Mouse (Mus musculus) neural tube, embryonic 14.5 days (tissue): Measurements from ENCODE around the gene Cldn10. TPM values are rescaled to one million over a fixed set of nuclear protein-coding genes. Genes with fewer than 3 reads are reported as not detected.

Source experiments
- ATAC-seq: fragments of 200-750 bp; cut with Nextera tagmentation; 2 replicates; pipeline ENCODE4 v1.8.0; 2017; ENCODE audit warnings: low read depth, mild to moderate bottlenecking, moderate TSS enrichment, moderate library complexity
- H3K27ac ChIP-seq: fragments of 300-500 bp; sonication (generic); 2 replicates; pipeline ENCODE4 v1.5.1; 2014; ENCODE audit warnings: low read depth, mild to moderate bottlenecking, control low read depth, low read length, moderate library complexity, mixed read lengths
- H3K27me3 ChIP-seq: fragments of 300-500 bp; sonication (generic); 2 replicates; pipeline ENCODE4 v1.6.1; 2014; ENCODE audit warnings: low read length; ENCODE audit not compliant: control insufficient read depth, insufficient read depth
- H3K36me3 ChIP-seq: fragments of 300-500 bp; sonication (generic); 2 replicates; pipeline ENCODE4 v1.6.1; 2014; ENCODE audit warnings: low read length, mixed read lengths; ENCODE audit not compliant: control insufficient read depth, insufficient read depth
- H3K4me1 ChIP-seq: fragments of 300-500 bp; sonication (generic); 2 replicates; pipeline ENCODE4 v1.6.1; 2014; ENCODE audit warnings: low read length; ENCODE audit not compliant: control insufficient read depth, insufficient read depth
- H3K4me2 ChIP-seq: fragments of 300-500 bp; sonication (generic); 2 replicates; pipeline ENCODE4 v1.6.1; 2014; ENCODE audit warnings: mild to moderate bottlenecking, low read depth, low read length, control low read depth
- H3K4me3 ChIP-seq: fragments of 300-500 bp; sonication (generic); 2 replicates; pipeline ENCODE4 v1.5.1; 2014; ENCODE audit warnings: low read depth, low read length, control low read depth, mixed read lengths
- H3K9ac ChIP-seq: fragments of 300-500 bp; sonication (generic); replicated peaks from 2 replicates; pipeline ENCODE4 v1.6.1; 2014; ENCODE audit warnings: low read depth, mild to moderate bottlenecking, control low read depth, low read length, mixed read lengths
- H3K9me3 ChIP-seq: fragments of 300-500 bp; sonication (generic); 2 replicates; pipeline ENCODE4 v1.6.1; 2016; ENCODE audit warnings: low read length; ENCODE audit not compliant: control insufficient read depth
- WGBS: fragments of 180-500 bp; shearing (Covaris S2); extraction: QIAGEN DNeasy Blood & Tissue Kit; methylation state at CpG from one replicate; pipeline ENCODE4 v1.1.7; 2014; 5-methylcytosine and 5-hydroxymethylcytosine counted together
- polyA plus RNA-seq: library from polyadenylated mRNA; unstranded; fragments of >200 nt; fragmentation: Nextera tagmentation; extraction: Ambion mirVana; gene quantifications from 2 replicates; pipeline ENCODE4 v1.2.1, GENCODE M21; 2014

Gene Cldn10
- polyA plus RNA-seq, 1 experiment from 2014 or later = 1.7 TPM

DNA sequence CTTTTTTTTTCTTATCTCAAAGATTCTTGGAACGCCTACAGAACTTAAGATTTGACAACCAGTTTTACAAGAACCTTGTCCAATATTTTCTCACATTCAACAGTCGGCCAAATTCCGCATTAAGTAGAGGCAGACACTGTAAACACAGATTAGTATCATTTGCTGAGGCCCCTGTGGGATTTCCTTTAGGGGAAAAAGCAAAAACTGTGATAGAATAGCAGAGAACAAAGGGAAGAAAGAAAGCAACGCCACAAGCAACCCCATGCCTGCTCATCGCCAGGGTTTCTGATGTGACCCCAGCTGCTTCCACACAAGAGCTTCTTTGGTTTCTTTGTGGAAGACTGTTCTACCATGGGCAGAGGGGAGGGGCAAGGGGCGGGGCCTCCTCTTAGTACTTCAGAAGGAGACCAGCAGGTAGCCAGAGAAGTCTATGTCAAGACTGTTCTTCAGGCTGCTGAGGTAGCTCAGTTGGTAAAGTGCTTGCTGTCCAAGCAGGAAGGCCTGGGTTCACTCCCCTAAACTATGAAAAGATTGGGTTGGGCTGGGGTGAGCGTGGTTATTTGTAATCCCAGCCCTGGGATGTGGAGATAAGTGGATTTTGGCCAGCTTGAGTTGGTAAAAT is 39.7 kb downstream of the Cldn10 start:
- 23% methylated on average over 7 of the region's 7 CpGs for WGBS
- H3K36me3 ChIP-seq = no peaks in the 10 kb centered on the region
- no peaks in the 10 kb centered on the region for H3K9me3 ChIP-seq
- no peaks in the 10 kb centered on the region for H3K4me1 ChIP-seq
- no peak for ATAC-seq
- no peak overlapping the region for H3K4me2 ChIP-seq
- H3K4me3 ChIP-seq = no peak overlapping the region
- H3K9ac ChIP-seq = no peak overlapping the region
- no peak overlapping the region for H3K27ac ChIP-seq
- no peaks in the 10 kb centered on the region for H3K27me3 ChIP-seq

DNA sequence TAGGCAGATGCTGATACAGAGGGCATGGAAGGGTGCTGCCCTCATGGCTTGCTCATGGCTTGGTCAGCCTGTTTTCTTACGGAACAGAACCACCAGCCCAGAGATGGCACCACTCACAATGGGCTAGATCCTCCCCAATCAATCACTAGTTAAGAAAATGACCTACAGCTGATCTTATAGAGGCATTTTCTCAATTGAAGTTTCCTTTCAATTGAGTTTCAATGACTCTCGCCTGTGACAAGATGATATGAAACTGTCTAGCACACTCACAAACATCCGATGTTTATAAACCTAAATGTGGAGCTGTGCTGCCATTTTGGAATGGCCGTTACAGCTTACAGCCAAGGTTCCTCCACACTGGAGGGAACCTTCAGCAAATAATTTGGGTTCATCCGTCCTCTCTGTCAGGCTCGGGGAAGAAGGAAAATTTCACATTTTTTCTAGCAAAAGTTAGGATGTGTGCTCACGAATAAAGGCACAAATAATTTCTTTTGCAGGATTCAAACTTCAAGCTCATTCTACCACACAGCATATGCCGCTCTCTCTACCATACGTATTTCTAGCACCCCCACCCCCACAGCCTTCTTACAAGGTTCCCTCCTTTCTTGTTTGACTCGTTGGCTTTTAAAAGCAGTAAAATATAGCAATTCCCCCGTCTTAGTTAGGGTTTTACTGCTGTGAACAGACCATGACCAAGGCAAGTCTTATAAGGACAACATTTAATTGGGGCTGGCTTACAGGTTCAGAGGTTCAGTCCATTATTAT is 41.8 kb downstream of the Cldn10 start:
- H3K4me2 ChIP-seq = no peak overlapping the region
- no peaks in the 10 kb centered on the region for H3K27me3 ChIP-seq
- H3K4me3 ChIP-seq = no peak overlapping the region
- ATAC-seq = no peak
- no peak overlapping the region for H3K27ac ChIP-seq
- H3K9me3 ChIP-seq = no peaks in the 10 kb centered on the region
- no peak overlapping the region for H3K9ac ChIP-seq
- no peaks in the 10 kb centered on the region for H3K4me1 ChIP-seq
- H3K36me3 ChIP-seq = no peaks in the 10 kb centered on the region
- 87% methylated on average over 11 of the region's 11 CpGs for WGBS

DNA sequence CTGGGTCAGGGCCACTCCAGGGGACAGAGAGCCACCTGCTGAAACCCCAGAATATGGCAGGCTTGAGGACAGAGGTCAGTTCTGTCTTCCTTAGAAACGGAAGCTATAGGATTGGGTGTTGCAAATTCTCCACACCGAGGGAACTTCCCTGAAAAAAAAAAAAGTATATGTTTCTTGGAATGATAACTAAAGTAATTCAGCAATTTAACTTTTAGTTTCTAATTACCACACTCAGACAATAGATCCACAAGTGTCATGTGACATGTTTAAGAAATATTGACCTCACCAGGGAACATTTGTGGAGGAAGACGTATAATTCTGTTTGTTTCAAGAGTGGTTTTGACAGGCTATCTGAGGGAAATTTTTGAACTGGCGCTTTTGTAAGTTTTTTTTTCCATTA is 43.9 kb downstream of the Cldn10 start:
- Histone ChIP-seq H3K4me3 (no peak overlapping the region), H3K9me3 (no peaks in the 10 kb centered on the region), H3K9ac (no peak overlapping the region), H3K27ac (no peak overlapping the region), H3K36me3 (no peaks in the 10 kb centered on the region), H3K4me2 (no peak overlapping the region), H3K4me1 (no peaks in the 10 kb centered on the region), H3K27me3 (no peaks in the 10 kb centered on the region)
- ATAC-seq = no peak
- WGBS = 73% methylated on average over 4 of the region's 4 CpGs

DNA sequence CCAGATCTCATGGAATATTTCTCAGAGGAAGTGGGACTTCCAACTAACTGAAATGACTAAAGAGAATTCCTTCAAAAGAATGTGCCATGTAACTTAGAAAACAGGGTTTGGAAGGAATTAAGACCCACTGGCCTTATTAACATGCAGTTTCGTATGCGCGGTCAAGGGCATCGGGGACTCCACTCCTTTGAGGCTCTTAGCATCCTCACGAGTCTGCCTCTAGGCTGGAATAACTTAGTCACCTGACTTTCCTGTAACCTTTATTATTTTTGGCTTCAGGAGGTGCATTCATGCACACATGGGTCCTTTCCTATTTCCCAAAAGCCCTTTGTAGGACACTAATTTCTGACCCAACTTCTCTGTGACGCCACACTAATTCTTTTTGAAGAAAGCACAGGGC is 45.5 kb downstream of the Cldn10 start:
- Histone ChIP-seq H3K4me2 (no peak overlapping the region), H3K9me3 (no peaks in the 10 kb centered on the region), H3K27ac (no peak overlapping the region), H3K4me3 (no peak overlapping the region), H3K36me3 (no peaks in the 10 kb centered on the region), H3K27me3 (no peaks in the 10 kb centered on the region), H3K4me1 (no peaks in the 10 kb centered on the region), H3K9ac (no peak overlapping the region)
- no peak for ATAC-seq
- 88% methylated on average over 6 of the region's 6 CpGs for WGBS

DNA sequence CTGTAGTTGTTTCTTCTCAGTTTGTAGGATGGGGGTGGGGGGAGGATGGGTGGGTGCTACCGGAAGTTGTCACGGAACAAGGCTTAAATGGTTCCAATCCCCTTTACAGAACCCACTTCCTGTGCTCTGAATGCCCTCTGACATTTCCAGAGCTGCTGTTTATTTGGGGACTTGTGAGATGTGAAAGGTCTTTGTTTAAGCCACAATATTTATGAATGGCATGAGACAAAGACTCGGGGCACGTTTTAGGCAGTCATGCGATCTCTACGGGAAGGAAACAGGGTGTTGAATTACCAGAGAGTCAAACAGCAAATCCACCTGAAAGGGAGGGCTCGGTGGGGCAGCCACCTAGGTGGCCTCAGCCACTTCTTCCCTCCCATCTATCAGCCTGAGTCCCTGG is 46.6 kb downstream of the Cldn10 start:
- H3K27ac ChIP-seq = no peak overlapping the region
- no peaks in the 10 kb centered on the region for H3K4me1 ChIP-seq
- ATAC-seq = no peak
- no peaks in the 10 kb centered on the region for H3K27me3 ChIP-seq
- H3K4me2 ChIP-seq = no peak overlapping the region
- no peak overlapping the region for H3K9ac ChIP-seq
- no peaks in the 10 kb centered on the region for H3K36me3 ChIP-seq
- H3K4me3 ChIP-seq = no peak overlapping the region
- H3K9me3 ChIP-seq = no peaks in the 10 kb centered on the region
- 11% methylated on average over 7 of the region's 7 CpGs for WGBS

DNA sequence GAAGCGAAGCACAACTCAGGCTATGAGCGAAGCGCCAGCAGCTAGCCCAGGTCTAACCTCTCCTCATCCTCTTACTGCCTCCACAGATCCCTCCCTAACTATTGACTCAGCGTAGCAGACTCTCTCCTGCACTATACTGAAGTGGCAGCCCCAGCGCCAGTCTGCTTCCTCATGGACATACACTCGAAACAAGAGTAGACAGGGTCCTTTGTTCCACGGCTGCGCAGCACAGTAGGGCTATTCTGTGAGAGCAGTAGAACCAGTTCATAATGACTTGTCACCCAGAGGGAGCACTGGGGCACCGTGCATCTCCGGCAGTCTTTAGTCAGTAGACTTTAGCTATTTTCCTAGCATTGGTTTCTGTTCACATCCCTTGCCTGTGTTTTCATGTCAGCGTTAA is 48.4 kb downstream of the Cldn10 start:
- no peak overlapping the region for H3K9ac ChIP-seq
- no peak overlapping the region for H3K27ac ChIP-seq
- H3K36me3 ChIP-seq = no peaks in the 10 kb centered on the region
- H3K4me1 ChIP-seq = no peaks in the 10 kb centered on the region
- no peaks in the 10 kb centered on the region for H3K27me3 ChIP-seq
- H3K4me2 ChIP-seq = no peak overlapping the region
- H3K9me3 ChIP-seq = no peaks in the 10 kb centered on the region
- no peak overlapping the region for H3K4me3 ChIP-seq
- WGBS = 79% methylated on average over 11 of the region's 11 CpGs
- ATAC-seq = no peak

DNA sequence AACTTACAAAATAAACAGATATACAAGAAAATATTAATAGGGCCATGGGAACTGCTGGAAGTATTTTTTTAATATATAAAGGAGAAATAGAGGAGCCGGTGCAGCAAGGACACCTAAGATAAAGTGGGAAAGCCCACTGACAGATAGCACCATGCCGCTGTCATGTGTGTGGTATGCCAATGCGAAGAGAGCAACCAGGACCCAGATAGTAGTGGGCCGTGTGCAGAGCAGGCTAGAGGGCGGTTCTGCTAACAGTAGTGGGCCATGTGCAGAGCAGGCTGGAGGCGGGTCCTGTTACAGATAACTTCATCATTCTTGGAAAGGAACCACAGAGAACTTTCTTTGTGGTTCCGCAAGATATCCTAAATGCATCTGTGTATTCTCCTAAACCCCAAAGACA is 49.0 kb downstream of the Cldn10 start:
- no peak overlapping the region for H3K4me2 ChIP-seq
- H3K27ac ChIP-seq = no peak overlapping the region
- WGBS = 92% methylated on average over 7 of the region's 7 CpGs
- H3K36me3 ChIP-seq = no peaks in the 10 kb centered on the region
- H3K4me3 ChIP-seq = no peak overlapping the region
- H3K27me3 ChIP-seq = no peaks in the 10 kb centered on the region
- H3K9ac ChIP-seq = no peak overlapping the region
- no peak for ATAC-seq
- H3K9me3 ChIP-seq = no peaks in the 10 kb centered on the region
- H3K4me1 ChIP-seq = no peaks in the 10 kb centered on the region

DNA sequence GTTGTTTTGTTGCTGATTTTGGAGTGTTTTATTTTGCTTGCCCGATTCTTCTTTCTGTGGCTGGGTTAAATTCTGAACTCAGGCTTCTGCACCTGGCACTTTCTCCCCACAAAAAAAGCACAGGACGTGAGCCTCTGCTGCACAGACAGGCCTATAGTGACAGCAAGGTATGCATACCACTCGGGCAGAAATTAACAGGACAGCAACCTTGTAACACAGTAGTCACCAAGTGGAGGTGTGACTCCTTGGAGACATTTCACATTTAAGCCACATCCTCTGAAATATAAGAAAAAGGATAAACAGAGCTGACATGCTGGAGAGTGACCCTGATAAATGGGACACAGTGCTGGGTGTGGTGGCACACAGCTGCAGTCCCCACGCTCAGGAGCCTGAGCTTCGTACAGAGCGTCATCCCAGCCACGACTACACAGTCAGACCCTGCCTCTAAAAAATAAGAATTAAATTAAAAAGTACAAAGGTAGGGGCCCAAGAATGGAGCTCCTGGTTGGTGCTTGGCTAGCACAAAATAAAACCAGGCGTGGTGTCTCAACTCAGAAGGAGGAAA is 50.9 kb downstream of the Cldn10 start:
- Histone ChIP-seq H3K4me1 (no peaks in the 10 kb centered on the region), H3K4me3 (no peak overlapping the region), H3K27ac (no peak overlapping the region), H3K36me3 (no peaks in the 10 kb centered on the region), H3K9ac (no peak overlapping the region), H3K9me3 (no peaks in the 10 kb centered on the region), H3K4me2 (no peak overlapping the region), H3K27me3 (no peaks in the 10 kb centered on the region)
- no peak for ATAC-seq
- 77% methylated on average over 8 of the region's 8 CpGs for WGBS

DNA sequence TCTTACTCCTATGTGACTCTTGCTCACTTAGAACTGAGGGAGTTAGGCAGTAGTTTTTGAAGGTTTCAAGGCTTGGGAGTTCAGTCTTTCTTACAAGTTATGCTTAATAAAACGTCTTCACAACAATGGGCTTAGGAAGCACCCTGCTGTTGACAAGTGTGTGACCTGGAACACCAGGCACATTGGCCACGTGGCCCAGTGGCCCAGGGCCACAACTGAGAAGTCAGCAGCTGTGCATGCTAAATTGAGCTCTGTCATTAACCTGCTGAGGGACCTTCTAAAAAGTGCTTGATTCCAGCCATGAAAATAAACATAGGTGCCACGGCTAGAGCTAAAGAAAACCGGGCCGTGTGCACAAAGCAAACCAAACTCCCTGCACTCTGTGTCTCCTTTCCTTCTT is 51.7 kb downstream of the Cldn10 start:
- H3K9me3 ChIP-seq = no peaks in the 10 kb centered on the region
- no peak overlapping the region for H3K4me3 ChIP-seq
- no peak overlapping the region for H3K4me2 ChIP-seq
- H3K36me3 ChIP-seq = no peaks in the 10 kb centered on the region
- H3K4me1 ChIP-seq = no peaks in the 10 kb centered on the region
- 48% methylated on average over 5 of the region's 5 CpGs for WGBS
- no peaks in the 10 kb centered on the region for H3K27me3 ChIP-seq
- H3K9ac ChIP-seq = no peak overlapping the region
- no peak overlapping the region for H3K27ac ChIP-seq
- no peak for ATAC-seq
